Mouse (Mus musculus): ENCODE data around the gene Gm42421. TPM values are rescaled to one million over a fixed set of nuclear protein-coding genes. Genes with fewer than 3 reads are reported as not detected.

The Gm42421 gene
- polyA plus RNA-seq, 1 experiment from 2014 or later, result 2.3 TPM

GRCm38 (mm10) chr5:143931863-143932580 is 4.0 kb downstream of the Gm42421 start:
- peaks cover 21% of the 10 kb centered on the region for H3K36me3 ChIP-seq (ENCODE audit: control insufficient read depth, insufficient read depth, low read length)
- H3K4me1 ChIP-seq (ENCODE audit: control insufficient read depth, insufficient read depth, low read depth, low read length), result no peaks in the 10 kb centered on the region
- no peak overlapping the region for H3K27ac ChIP-seq (ENCODE audit: low read depth, low read length)
- no peak overlapping the region for H3K9ac ChIP-seq (ENCODE audit: low read depth, low read length)
- no peaks in the 10 kb centered on the region for H3K9me3 ChIP-seq (ENCODE audit: control insufficient read depth, low read length)
- H3K27me3 ChIP-seq (replicated peaks; ENCODE audit: control insufficient read depth, insufficient read depth, low read length), result no peaks in the 10 kb centered on the region
- ATAC-seq, result no peak
- no peak overlapping the region for H3K4me2 ChIP-seq (ENCODE audit: low read length)
- WGBS, result 84% methylated on average over 6 of the region's 6 CpGs
- H3K4me3 ChIP-seq (ENCODE audit: low read length), result no peak overlapping the region

GRCm38 (mm10) chr5:143932831-143933230 is 4.9 kb downstream of the Gm42421 start, which contains the start of gene Rsph10b:
Gene Rsph10b (plus strand): TSS chr5:143933035.
- Histone ChIP-seq H3K9me3 (ENCODE audit: control insufficient read depth, low read length) (no peaks in the 10 kb centered on the region), H3K4me2 (ENCODE audit: low read length) (no peak within 1 kb of the TSS), H3K27ac (ENCODE audit: low read depth, low read length) (no peak within 1 kb of the TSS), H3K4me1 (ENCODE audit: control insufficient read depth, insufficient read depth, low read depth, low read length) (no peaks in the 10 kb centered on the region), H3K9ac (ENCODE audit: low read depth, low read length) (no peak within 1 kb of the TSS), H3K36me3 (ENCODE audit: control insufficient read depth, insufficient read depth, low read length) (peaks cover 21% of the 10 kb centered on the region), H3K4me3 (ENCODE audit: low read length) (peak within 1 kb of the TSS; percentile 5), H3K27me3 (replicated peaks; ENCODE audit: control insufficient read depth, insufficient read depth, low read length) (no peaks in the 10 kb centered on the region)
- ATAC-seq, result no peak
- 15% methylated on average over 8 of the region's 8 CpGs for WGBS

GRCm38 (mm10) chr5:143933414-143933813 is 5.4 kb downstream of the Gm42421 start:
- no peak for ATAC-seq
- Histone ChIP-seq H3K4me1 (ENCODE audit: control insufficient read depth, insufficient read depth, low read depth, low read length) (no peaks in the 10 kb centered on the region), H3K27ac (ENCODE audit: low read depth, low read length) (no peak overlapping the region), H3K36me3 (ENCODE audit: control insufficient read depth, insufficient read depth, low read length) (peaks cover 19% of the 10 kb centered on the region), H3K4me2 (ENCODE audit: low read length) (no peak overlapping the region), H3K27me3 (replicated peaks; ENCODE audit: control insufficient read depth, insufficient read depth, low read length) (no peaks in the 10 kb centered on the region), H3K9me3 (ENCODE audit: control insufficient read depth, low read length) (no peaks in the 10 kb centered on the region), H3K4me3 (ENCODE audit: low read length) (peak overlapping the region; percentile 5), H3K9ac (ENCODE audit: low read depth, low read length) (no peak overlapping the region)
- WGBS, result 87% methylated on average over 11 of the region's 11 CpGs

DNA sequence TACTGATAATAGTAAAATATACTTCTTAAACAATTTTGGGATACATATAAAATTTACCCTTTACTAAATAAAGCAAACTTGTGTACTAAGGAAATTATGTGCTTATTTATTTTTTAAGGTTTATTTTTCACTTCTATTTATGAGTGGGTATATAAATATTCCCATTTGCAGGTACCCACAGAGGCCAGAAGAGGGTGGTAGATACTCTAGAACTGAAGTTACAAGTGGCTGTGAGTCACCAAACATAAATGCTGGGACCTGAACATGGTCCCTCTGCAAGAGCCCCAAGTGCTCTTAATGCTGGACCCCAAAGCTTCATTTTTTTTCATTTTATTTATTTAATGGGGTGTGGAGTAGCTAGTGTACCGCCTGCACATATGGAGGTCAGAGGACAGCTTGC is 5.9 kb downstream of the Gm42421 start:
- Histone ChIP-seq H3K4me2 (ENCODE audit: low read length) (no peak overlapping the region), H3K9me3 (ENCODE audit: control insufficient read depth, low read length) (no peaks in the 10 kb centered on the region), H3K27ac (ENCODE audit: low read depth, low read length) (no peak overlapping the region), H3K4me1 (ENCODE audit: control insufficient read depth, insufficient read depth, low read depth, low read length) (no peaks in the 10 kb centered on the region), H3K36me3 (ENCODE audit: control insufficient read depth, insufficient read depth, low read length) (peaks cover 19% of the 10 kb centered on the region), H3K4me3 (ENCODE audit: low read length) (no peak overlapping the region), H3K9ac (ENCODE audit: low read depth, low read length) (no peak overlapping the region), H3K27me3 (replicated peaks; ENCODE audit: control insufficient read depth, insufficient read depth, low read length) (no peaks in the 10 kb centered on the region)
- 100% methylated on average over 1 of the region's 1 CpGs for WGBS
- no peak for ATAC-seq

- no peak overlapping the region for H3K4me2 ChIP-seq (ENCODE audit: low read length)
- H3K9me3 ChIP-seq (ENCODE audit: control insufficient read depth, low read length), result no peaks in the 10 kb centered on the region
- 88% methylated on average over 9 of the region's 9 CpGs for WGBS
- H3K36me3 ChIP-seq (ENCODE audit: control insufficient read depth, insufficient read depth, low read length), result peaks cover 7% of the 10 kb centered on the region; the same call in 1 of the 2 replicates
- H3K9ac ChIP-seq (ENCODE audit: low read depth, low read length), result no peak overlapping the region
- ATAC-seq, result no peak
- H3K4me3 ChIP-seq (ENCODE audit: low read length), result no peak overlapping the region
- H3K27ac ChIP-seq (ENCODE audit: low read depth, low read length), result no peak overlapping the region
- H3K4me1 ChIP-seq (ENCODE audit: control insufficient read depth, insufficient read depth, low read depth, low read length), result no peaks in the 10 kb centered on the region
- no peaks in the 10 kb centered on the region for H3K27me3 ChIP-seq (replicated peaks; ENCODE audit: control insufficient read depth, insufficient read depth, low read length)
Measured at GRCm38 (mm10) chr5:143936156-143936555, 8.2 kb downstream of the Gm42421 start.

- H3K4me1 ChIP-seq (ENCODE audit: control insufficient read depth, insufficient read depth, low read depth, low read length), result no peaks in the 10 kb centered on the region
- 23% methylated on average over 10 of the region's 10 CpGs for WGBS
- no peak for ATAC-seq
- H3K9me3 ChIP-seq (ENCODE audit: control insufficient read depth, low read length), result peaks cover 3% of the 10 kb centered on the region; the same call in 1 of the 2 replicates
- H3K27me3 ChIP-seq (replicated peaks; ENCODE audit: control insufficient read depth, insufficient read depth, low read length), result no peaks in the 10 kb centered on the region
- no peak overlapping the region for H3K4me3 ChIP-seq (ENCODE audit: low read length)
- H3K27ac ChIP-seq (ENCODE audit: low read depth, low read length), result no peak overlapping the region
- H3K4me2 ChIP-seq (ENCODE audit: low read length), result no peak overlapping the region
- H3K9ac ChIP-seq (ENCODE audit: low read depth, low read length), result no peak overlapping the region
- no peaks in the 10 kb centered on the region for H3K36me3 ChIP-seq (ENCODE audit: control insufficient read depth, insufficient read depth, low read length)
Measured at GRCm38 (mm10) chr5:143941588-143941987, 13.6 kb downstream of the Gm42421 start.

GRCm38 (mm10) chr5:143943231-143944125 is 15.5 kb downstream of the Gm42421 start:
- no peak overlapping the region for H3K4me3 ChIP-seq (ENCODE audit: low read length)
- no peak overlapping the region for H3K4me2 ChIP-seq (ENCODE audit: low read length)
- H3K27ac ChIP-seq (ENCODE audit: low read depth, low read length), result no peak overlapping the region
- H3K9me3 ChIP-seq (ENCODE audit: control insufficient read depth, low read length), result peaks cover 3% of the 10 kb centered on the region; the same call in 1 of the 2 replicates
- H3K9ac ChIP-seq (ENCODE audit: low read depth, low read length), result no peak overlapping the region
- 90% methylated on average over 14 of the region's 14 CpGs for WGBS
- H3K36me3 ChIP-seq (ENCODE audit: control insufficient read depth, insufficient read depth, low read length), result no peaks in the 10 kb centered on the region
- no peaks in the 10 kb centered on the region for H3K4me1 ChIP-seq (ENCODE audit: control insufficient read depth, insufficient read depth, low read depth, low read length)
- no peaks in the 10 kb centered on the region for H3K27me3 ChIP-seq (replicated peaks; ENCODE audit: control insufficient read depth, insufficient read depth, low read length)
- ATAC-seq, result no peak

DNA sequence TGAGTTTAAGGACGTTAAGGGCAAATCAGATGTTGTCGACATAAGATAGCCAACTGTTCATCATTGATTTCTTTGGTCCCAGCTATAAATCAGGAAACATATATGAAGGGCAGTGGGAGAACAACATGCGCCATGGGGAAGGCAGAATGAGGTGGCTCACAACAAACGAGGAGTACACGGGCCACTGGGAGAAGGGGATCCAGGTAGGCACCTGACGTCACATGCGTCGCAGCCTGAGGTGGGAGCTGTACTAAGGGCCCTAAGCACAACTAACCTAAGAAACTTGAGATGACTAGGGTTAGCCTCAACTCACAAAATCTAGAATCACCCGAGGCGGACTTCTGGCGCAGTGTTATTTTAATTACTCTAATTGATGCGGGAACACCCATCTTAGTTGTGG is 20.4 kb downstream of the Gm42421 start:
- Histone ChIP-seq H3K4me2 (ENCODE audit: low read length) (no peak overlapping the region), H3K4me3 (ENCODE audit: low read length) (no peak overlapping the region), H3K9me3 (ENCODE audit: control insufficient read depth, low read length) (peaks cover 3% of the 10 kb centered on the region; the same call in 1 of the 2 replicates), H3K27ac (ENCODE audit: low read depth, low read length) (no peak overlapping the region), H3K9ac (ENCODE audit: low read depth, low read length) (no peak overlapping the region), H3K27me3 (replicated peaks; ENCODE audit: control insufficient read depth, insufficient read depth, low read length) (no peaks in the 10 kb centered on the region), H3K36me3 (ENCODE audit: control insufficient read depth, insufficient read depth, low read length) (no peaks in the 10 kb centered on the region), H3K4me1 (ENCODE audit: control insufficient read depth, insufficient read depth, low read depth, low read length) (no peaks in the 10 kb centered on the region)
- no peak for ATAC-seq
- WGBS, result 90% methylated on average over 12 of the region's 12 CpGs

GRCm38 (mm10) chr5:143950016-143950415 is 22.0 kb downstream of the Gm42421 start:
- Histone ChIP-seq H3K9me3 (ENCODE audit: control insufficient read depth, low read length) (no peaks in the 10 kb centered on the region), H3K36me3 (ENCODE audit: control insufficient read depth, insufficient read depth, low read length) (no peaks in the 10 kb centered on the region), H3K4me3 (ENCODE audit: low read length) (no peak overlapping the region), H3K27me3 (replicated peaks; ENCODE audit: control insufficient read depth, insufficient read depth, low read length) (no peaks in the 10 kb centered on the region), H3K27ac (ENCODE audit: low read depth, low read length) (no peak overlapping the region), H3K9ac (ENCODE audit: low read depth, low read length) (no peak overlapping the region), H3K4me1 (ENCODE audit: control insufficient read depth, insufficient read depth, low read depth, low read length) (no peaks in the 10 kb centered on the region), H3K4me2 (ENCODE audit: low read length) (no peak overlapping the region)
- ATAC-seq, result no peak
- WGBS, result 52% methylated on average over 5 of the region's 5 CpGs

Measured in hindbrain, embryonic 16.5 days (tissue).